Mouse (Mus musculus) urinary bladder, adult 18-20 months (tissue): Measurements from ENCODE around the gene Aars2.

Source experiments
- DNase-seq, 2 experiments: peaks; one replicate each; pipeline ENCODE4 v3.0.0; 2022; ENCODE audit warnings: low spot score in 2 of 2, mixed read lengths in 2 of 2

The Aars2 gene

DNA sequence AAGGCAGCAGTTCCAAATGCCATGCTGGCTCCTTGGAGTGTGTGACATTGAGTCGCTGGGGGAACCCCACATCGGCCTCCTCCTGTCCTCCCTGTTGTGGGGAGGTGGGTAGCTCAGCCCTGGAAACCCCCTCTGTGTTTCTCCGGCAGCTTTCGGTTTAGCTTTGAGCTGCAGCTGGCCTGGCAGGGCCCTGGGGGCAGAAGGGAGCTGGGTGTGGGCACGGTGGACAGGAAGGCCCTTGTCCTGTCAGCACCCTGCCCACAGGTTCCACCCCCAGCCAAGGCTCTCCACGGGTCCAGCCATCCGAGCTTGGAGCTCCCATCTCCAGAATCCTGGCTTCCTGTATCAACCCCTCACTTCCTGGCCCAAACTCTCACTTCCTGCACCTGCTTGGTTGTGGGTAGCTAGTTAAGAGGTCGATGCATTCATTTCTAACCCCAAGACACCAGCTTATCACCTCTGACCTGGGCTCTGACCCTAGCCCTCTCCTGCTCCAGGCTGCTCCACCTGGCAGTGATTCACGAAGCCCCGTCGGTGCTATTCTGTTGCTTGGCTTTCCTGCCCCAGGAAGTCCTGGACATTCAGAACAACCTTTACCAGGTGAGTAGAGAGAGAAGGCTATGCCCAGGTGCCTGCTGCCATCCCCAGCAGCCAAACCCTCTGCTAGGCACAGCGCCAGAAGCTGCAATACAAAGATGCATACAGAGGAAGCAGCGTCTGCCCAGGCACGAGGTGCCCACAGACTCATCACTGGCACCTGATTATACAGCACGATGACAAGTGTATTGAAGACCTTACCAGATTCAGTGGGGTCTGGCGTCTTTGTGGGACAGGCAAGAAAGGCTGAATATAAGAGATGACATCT is 51.6 kb downstream of the Aars2 start:
- DNase-seq, result no peak

DNA sequence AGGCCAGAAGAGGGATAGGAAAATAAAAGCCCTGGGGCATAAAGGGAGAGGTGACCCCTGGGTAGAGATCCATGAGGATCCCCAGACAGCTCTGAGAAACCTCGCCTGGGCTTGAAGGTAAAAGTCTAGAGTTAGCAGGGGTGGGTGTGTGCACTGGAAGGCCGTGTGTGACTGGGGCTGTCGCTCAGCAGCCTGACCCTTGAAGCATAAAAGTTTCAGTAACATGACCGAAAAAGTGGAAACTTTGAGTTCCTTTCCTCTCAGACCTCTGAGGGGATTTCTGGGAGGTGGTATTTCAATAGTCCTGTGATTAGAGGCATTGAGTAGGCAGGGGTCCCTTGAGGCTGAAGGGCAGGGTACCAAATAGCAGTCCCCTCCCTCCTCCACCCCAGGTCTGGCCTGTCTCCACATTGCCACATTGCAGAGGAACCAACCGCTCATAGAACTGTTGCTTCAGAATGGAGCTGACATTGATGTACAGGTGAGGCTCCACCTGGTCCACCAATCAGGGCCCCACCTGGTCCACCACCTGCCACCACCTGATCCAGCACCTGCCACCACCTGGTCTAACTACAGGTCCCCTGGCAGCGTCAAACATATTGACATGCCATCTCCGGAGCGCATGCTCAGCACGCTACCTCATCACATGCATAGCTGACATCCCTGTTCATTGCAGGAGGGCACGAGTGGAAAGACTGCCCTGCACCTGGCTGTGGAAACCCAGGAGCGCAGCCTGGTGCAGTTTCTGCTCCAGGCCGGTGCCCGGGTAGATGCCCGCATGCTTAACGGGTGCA is 53.3 kb downstream of the Aars2 start:
- no peak for DNase-seq

- DNase-seq, result no peak
Measured at GRCm38 (mm10) chr17:45563216-45563615, 56.6 kb downstream of the Aars2 start.

- DNase-seq, result peak; percentile 86 to 90
Measured at GRCm38 (mm10) chr17:45563655-45564530, 57.3 kb downstream of the Aars2 start, which contains the start of gene Slc35b2. Slc35b2 (plus strand) TSS chr17:45563874.

GRCm38 (mm10) chr17:45564531-45565084 is 58.0 kb downstream of the Aars2 start:
- DNase-seq, result no peak

DNA sequence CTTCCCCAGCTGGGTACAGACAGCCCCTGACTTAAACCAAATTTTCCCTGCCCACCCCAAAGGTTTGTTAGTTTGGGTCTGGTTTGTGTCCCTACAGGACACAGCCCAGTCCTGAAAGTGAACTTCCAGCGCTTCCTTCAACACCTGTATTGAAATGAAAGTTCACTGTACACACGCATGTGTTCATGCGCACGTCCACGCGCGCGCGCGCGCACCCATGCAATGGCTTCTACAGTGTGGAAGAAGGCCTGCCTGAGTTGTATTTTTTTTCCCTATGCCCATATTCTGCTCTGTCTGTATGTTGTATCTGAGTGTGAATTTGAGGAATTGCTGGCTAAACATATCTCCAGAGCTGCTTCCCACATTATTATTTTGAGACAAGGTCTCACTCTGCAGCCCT is 58.5 kb downstream of the Aars2 start:
- DNase-seq, result no peak

DNA sequence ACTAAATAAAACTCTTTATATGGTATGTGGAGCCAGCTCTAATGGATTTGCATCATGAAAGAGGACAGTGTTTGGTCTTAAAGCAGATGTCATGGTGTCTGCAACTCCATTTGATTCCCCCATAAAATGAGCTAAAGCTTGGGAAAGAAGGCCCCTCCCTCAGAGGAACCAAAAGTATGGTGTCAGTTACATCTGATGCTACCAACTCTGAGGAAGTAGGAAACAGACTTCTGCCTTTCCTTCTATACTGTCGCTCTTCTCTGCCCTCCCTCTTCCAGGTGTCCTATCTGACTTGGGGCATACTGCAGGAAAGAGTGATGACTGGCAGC is 59.4 kb downstream of the Aars2 start:
- DNase-seq, result no peak

GRCm38 (mm10) chr17:45566360-45567161 is 59.9 kb downstream of the Aars2 start:
- no peak for DNase-seq

GRCm38 (mm10) chr17:45567162-45567601 is 60.5 kb downstream of the Aars2 start:
- no peak for DNase-seq

GRCm38 (mm10) chr17:45568990-45569389 is 62.3 kb downstream of the Aars2 start:
- DNase-seq, result no peak

GRCm38 (mm10) chr17:45569999-45570398 is 63.4 kb downstream of the Aars2 start:
- no peak for DNase-seq
